Mouse (Mus musculus) cerebellum, postnatal 14 days (tissue): ENCODE results near the gene Tec.

ENCODE experiments used
- DNase-seq, 2 experiments: peaks; one replicate each; pipeline ENCODE4 v3.0.0; 2021; ENCODE audit warnings: mixed read lengths in 2 of 2

Tec gene

DNA sequence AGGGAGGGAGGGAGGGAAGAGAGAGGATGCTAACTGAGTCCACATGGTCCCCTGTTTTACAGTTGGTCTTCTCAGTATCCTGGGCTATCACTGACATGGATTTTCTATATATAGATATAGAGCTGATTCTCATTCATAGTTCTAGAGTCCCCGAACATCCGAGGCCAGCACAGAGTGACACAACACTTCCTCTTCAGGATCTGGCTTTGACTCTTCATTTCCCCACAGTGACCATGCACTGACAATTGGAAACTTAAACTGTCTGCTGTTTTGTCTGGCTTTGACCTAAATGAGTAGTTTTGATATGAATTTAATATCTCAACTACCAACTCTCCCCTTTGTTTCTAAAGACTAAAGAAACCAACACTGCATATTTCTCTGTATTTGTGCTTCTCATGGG is 144.9 kb downstream of the Tec start:
- DNase-seq = no peak

DNA sequence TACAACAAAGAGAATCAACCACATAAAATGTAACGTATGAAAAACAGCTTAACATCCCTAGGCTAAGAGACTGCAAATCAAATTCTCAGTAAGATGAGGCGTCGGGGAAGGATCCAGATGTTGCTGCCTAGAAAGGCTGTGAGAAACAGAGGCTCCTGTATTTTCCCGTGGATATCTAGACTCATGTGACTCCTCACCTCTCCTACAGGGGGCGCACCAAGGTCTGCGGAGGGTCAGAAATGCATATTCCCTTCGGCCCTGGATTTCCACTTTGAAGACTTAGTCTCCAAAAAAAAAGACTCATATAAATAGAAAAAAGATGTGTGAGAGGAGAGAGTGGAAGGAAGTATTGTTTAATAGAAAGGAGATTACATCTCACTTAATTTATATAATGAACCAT is 147.7 kb downstream of the Tec start:
- DNase-seq = no peak

DNA sequence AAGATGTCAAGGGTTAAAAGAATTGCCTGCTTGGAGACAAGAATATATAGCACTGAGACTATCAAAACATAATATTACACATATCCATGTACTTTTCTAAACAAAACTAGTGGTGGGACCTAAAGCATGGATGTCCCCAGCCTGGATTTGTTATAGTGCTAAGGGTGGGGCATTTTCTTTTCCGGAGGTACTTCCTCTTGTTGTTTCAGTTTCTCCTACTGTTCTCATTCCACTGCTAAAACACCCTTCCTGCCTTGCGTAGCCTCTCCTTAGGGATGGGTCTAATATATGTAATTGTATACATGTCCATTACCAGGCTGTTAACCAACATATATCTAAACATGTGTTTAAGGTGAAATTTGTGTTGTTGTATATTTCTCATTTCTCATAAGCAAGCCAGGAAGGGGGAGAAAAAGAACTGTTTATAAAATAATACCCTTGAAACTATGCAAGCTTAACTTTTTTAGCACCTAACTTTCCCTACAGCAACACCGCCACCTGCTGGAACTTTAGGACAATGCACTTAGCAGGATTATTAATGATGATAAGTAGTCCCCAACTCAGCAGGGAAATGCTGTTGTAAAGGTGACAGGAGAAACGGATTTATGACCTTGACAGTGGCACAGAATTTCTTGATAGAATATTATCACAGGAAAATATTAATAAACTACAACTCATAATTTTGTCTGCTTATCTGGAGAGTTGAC is 157.6 kb downstream of the Tec start:
- DNase-seq = peak; percentile 81 to 85

DNA sequence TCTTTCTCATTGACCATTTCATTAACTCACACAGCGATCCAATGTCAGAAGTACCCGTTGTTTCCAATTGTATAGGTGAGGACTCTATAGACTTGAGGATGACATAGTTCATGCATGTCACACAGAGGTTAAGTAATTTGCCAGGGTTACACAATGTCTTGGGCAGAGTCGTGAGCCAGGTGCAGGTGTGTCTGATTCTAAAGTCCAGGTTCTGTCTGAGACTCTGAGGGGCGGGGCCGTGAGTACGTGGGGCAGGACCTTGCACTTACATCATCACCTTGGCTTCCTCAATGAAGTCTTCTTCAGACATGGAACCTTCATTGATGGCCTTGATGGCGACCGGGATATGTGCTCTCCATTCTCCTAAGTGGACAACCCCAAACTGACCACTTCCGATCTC is 158.3 kb downstream of the Tec start:
- no peak for DNase-seq

DNA sequence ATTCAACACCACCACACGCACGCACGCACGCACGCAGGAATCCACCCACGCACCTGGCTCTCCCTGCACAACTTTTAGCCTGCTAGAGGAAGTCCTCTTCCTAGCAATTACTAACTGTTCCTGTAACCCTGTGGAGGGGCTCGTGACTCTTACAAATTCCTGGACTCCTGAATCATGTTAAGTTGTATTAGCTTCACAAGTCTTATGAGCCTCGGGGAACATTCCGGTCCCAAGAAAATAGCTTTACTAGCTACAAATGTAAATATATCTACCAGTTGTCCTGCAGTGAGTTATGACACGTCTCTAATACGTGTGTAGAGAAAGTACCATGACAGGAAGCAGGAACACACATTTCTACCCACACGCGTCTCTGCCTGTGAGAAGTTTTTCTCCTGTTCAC is 158.8 kb downstream of the Tec start:
- DNase-seq = no peak

DNA sequence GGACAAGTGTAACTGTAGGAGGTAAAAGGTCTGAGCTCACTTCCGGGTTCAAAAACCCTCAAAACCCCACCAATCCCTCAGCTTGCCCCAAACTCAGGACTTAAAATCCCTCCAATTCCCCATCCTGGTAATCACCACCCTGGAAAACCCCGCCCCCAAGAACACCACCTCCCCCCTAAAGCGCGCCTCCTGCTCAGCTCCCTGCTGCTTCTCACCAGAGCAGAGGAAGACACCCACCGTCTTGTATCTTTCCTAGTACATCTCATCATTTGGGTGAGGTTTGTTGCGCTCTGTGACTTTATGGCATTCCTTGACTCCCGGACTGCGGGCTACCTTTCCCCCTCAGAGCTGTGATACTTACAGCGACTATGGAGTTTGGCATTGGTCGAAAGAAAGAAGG is 161.6 kb downstream of the Tec start:
- DNase-seq = no peak

DNA sequence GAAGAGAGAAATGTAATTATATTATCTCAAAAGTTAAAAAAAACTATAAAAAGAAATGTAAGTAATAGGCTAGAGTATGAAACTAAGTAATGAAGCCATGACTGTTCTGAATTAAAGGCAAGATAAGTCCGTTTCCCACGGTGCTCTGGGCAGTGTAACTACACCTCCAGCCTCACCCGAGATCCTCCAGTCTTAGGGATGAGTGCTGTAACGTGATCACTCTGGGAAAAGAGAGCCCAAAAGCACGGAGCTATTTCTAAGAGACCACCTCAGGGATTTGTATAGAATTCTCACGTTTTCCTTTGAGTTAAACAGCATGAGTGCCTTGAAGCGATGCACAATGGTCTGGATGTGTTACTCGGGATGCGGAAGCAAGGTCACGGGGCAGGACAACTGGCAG is 162.2 kb downstream of the Tec start:
- DNase-seq = no peak
